ENCODE assay signal across 8 mouse cellular contexts in genomic region chr9:59680534-59680875, GRCm38 (mm10). TPM values are rescaled to one million over a fixed set of nuclear protein-coding genes. Genes with fewer than 3 reads are reported as not detected.
A peak's percentile ranks its signal among the peaks of the same experiment; 100 is the strongest.
DNase-seq lines count a peak whose midpoint lies in the region; ATAC-seq and TF ChIP-seq lines count a peak whose summit lies in the region.

No protein-coding gene starts in this region.

- H3K9ac ChIP-seq in heart, embryonic 13.5 days = peak overlapping the region; percentile 79
- peak overlapping the region; percentile 70 for H3K9ac ChIP-seq in forebrain, embryonic 14.5 days (ENCODE audit: low read length)
- no peak overlapping the region for H3K9ac ChIP-seq in liver, embryonic 14.5 days (replicated peaks)

- peak overlapping the region; percentile 97 for H3K4me2 ChIP-seq in heart, embryonic 13.5 days
- H3K4me2 ChIP-seq in forebrain, embryonic 14.5 days (ENCODE audit: low read length) = peak overlapping the region; percentile 89
- peak overlapping the region; percentile 60 for H3K4me2 ChIP-seq in liver, embryonic 14.5 days (ENCODE audit: low read depth)

- no peak overlapping the region for H3K27ac ChIP-seq in heart, embryonic 13.5 days (replicated peaks)
- no peak overlapping the region for H3K27ac ChIP-seq in forebrain, embryonic 14.5 days (ENCODE audit: low read depth, low read length)
- no peak overlapping the region for H3K27ac ChIP-seq in liver, embryonic 14.5 days

- no peak for ATAC-seq in heart, embryonic 13.5 days (ENCODE audit: extremely low read depth, insufficient number of reproducible peaks, low FRiP score, low TSS enrichment)
- peak; percentile 37 for ATAC-seq in forebrain, embryonic 14.5 days
- ATAC-seq in liver, embryonic 14.5 days (ENCODE audit: insufficient read depth) = no peak

- peaks cover 41% of the 10 kb centered on the region for H3K36me3 ChIP-seq in heart, embryonic 13.5 days
- peaks cover 40% of the 10 kb centered on the region for H3K36me3 ChIP-seq in forebrain, embryonic 14.5 days (ENCODE audit: control insufficient read depth, insufficient read depth, low read length)
- H3K36me3 ChIP-seq in liver, embryonic 14.5 days (replicated peaks; ENCODE audit: control insufficient read depth, insufficient read depth, low read depth) = no peaks in the 10 kb centered on the region

- WGBS in heart, embryonic 13.5 days = 12% methylated on average over 16 of the region's 16 CpGs
- WGBS in forebrain, embryonic 14.5 days = 12% methylated on average over 16 of the region's 16 CpGs
- 21% methylated on average over 16 of the region's 16 CpGs for WGBS in liver, embryonic 14.5 days (ENCODE audit: insufficient replicate concordance)

- TF ChIP-seq EP300 in liver, embryonic 14.5 days (IDR thresholded peaks at IDR 0.05; ENCODE audit: low read depth) = no peak

- intact Hi-C loops in gastrocnemius, postnatal 14 days (cut with DNase I; ENCODE audit: low total_unique reads) = no loop called here
- intact Hi-C loops in gastrocnemius, postnatal 36 days (cut with DNase I) = no loop called here

- peaks cover 32% of the 10 kb centered on the region for H3K27me3 ChIP-seq in heart, embryonic 13.5 days (replicated peaks)
- H3K27me3 ChIP-seq in forebrain, embryonic 14.5 days (replicated peaks; ENCODE audit: control insufficient read depth, insufficient read depth, low read length) = peaks cover 9% of the 10 kb centered on the region; the same call in 1 of the 2 replicates
- H3K27me3 ChIP-seq in liver, embryonic 14.5 days (ENCODE audit: control insufficient read depth, insufficient read depth, low read length) = peaks cover 24% of the 10 kb centered on the region

- H3K4me1 ChIP-seq in heart, embryonic 13.5 days = peaks cover 11% of the 10 kb centered on the region
- no peaks in the 10 kb centered on the region for H3K4me1 ChIP-seq in forebrain, embryonic 14.5 days (ENCODE audit: control insufficient read depth, insufficient read depth, low read length)
- no peaks in the 10 kb centered on the region for H3K4me1 ChIP-seq in liver, embryonic 14.5 days (replicated peaks; ENCODE audit: control insufficient read depth in 2 of 2, insufficient read depth in 2 of 2, low read length in 1 of 2)

- no peaks in the 10 kb centered on the region for H3K9me3 ChIP-seq in heart, embryonic 13.5 days
- H3K9me3 ChIP-seq in forebrain, embryonic 14.5 days (replicated peaks; ENCODE audit: control insufficient read depth, low read length) = no peaks in the 10 kb centered on the region
- no peaks in the 10 kb centered on the region for H3K9me3 ChIP-seq in liver, embryonic 14.5 days (ENCODE audit: control insufficient read depth, low read length)

- peak overlapping the region; percentile 57 for H3K4me3 ChIP-seq in heart, embryonic 13.5 days
- peak overlapping the region; percentile 44 for H3K4me3 ChIP-seq in forebrain, embryonic 14.5 days (ENCODE audit: low read depth, low read length)
- peak overlapping the region in 1 of 2 experiments; percentile 29; a peak in 2 of 4 replicates for H3K4me3 ChIP-seq in liver, embryonic 14.5 days (ENCODE audit: insufficient read depth in 1 of 2, low read depth in 2 of 2, low read length in 2 of 2)

- DNase-seq in heart, adult 18-20 months = no peak
- DNase-seq in 3134 (ENCODE audit: extremely low read depth, insufficient read length, low spot score) = peak; percentile 66
- no peak for DNase-seq in forebrain, embryonic 14.5 days (ENCODE audit: low spot score)
- DNase-seq in liver, embryonic 14.5 days (ENCODE audit: low read depth in 3 of 3, low spot score in 3 of 3) = no peak
- no peak for DNase-seq in gastrocnemius, postnatal 14 days
- no peak for DNase-seq in cerebellum, adult 8-10 months
- DNase-seq in gastrocnemius, postnatal 36 days = no peak

- no peak for TF ChIP-seq CTCF in liver, embryonic 14.5 days (IDR thresholded peaks at IDR 0.05; ENCODE audit: low read depth)

RNA-seq across cellular contexts. Expression of gene Gramd2, which starts 0.6 kb away (rescaled TPM):
- polyA plus RNA-seq in heart, embryonic 13.5 days (2015; fragmentation: Nextera tagmentation; extraction: Ambion mirVana) = 0.24 and 0.29 TPM in 2 replicates
- total RNA-seq in heart, adult 18-20 months (2021) = under 1 TPM in 1 of 2 experiments, not detected in 1; 0.28 TPM
- polyA plus RNA-seq in forebrain, embryonic 14.5 days (2014; fragmentation: Nextera tagmentation; extraction: Ambion mirVana) = 2.8 and 3.5 TPM in 2 replicates
- polyA plus RNA-seq in liver, embryonic 14.5 days (2012; rRNA removed) = 0.06 and 0.12 TPM in 2 replicates
- not detected in 2 replicates for polyA plus RNA-seq in liver, embryonic 14.5 days (2014; fragmentation: Nextera tagmentation; extraction: Ambion mirVana)
- under 1 TPM; 0.09 to 0.18 TPM for total RNA-seq in gastrocnemius, postnatal 14 days (2021)
- under 1 TPM in 1 of 2 experiments, not detected in 1; 0.25 TPM for total RNA-seq in gastrocnemius, postnatal 36 days (2021)

RNA-seq across cellular contexts. Expression of gene Pkm, which starts 24.3 kb away (rescaled TPM):
- 1,816 and 1,974 TPM in 2 replicates for polyA plus RNA-seq in heart, embryonic 13.5 days (2015; fragmentation: Nextera tagmentation; extraction: Ambion mirVana)
- total RNA-seq in heart, adult 18-20 months (2021) = 1,000 to 10,000 TPM; 1,130 to 1,266 TPM
- 1,240 and 1,376 TPM in 2 replicates for polyA plus RNA-seq in forebrain, embryonic 14.5 days (2014; fragmentation: Nextera tagmentation; extraction: Ambion mirVana)
- polyA plus RNA-seq in liver, embryonic 14.5 days (2012; rRNA removed) = 87.9 and 108 TPM in 2 replicates
- 119 and 131 TPM in 2 replicates for polyA plus RNA-seq in liver, embryonic 14.5 days (2014; fragmentation: Nextera tagmentation; extraction: Ambion mirVana)
- total RNA-seq in gastrocnemius, postnatal 14 days (2021) = 1,000 to 10,000 TPM; 2,510 to 2,651 TPM
- total RNA-seq in gastrocnemius, postnatal 36 days (2021) = 1,000 to 10,000 TPM; 2,923 to 3,646 TPM
